ENCODE assay signal across 19 mouse cellular contexts in genomic region chr9:115287774-115288434, GRCm38 (mm10). TPM values are rescaled to one million over a fixed set of nuclear protein-coding genes. Genes with fewer than 3 reads are reported as not detected.
DNase-seq lines count a peak whose midpoint lies in the region; ATAC-seq lines count a peak whose summit lies in the region.
"Had no signal": no experiment of that assay in that cellular context is flagged by ENCODE, and none has a peak within 500 bp of the region (broad histone marks: within the 10 kb centered on the region; RNA-seq: fewer than 3 reads in every experiment).

No protein-coding gene starts in this region.

- no peak overlapping the region for H3K9ac ChIP-seq in liver, embryonic 16.5 days (ENCODE audit: low read depth, low read length)
- H3K9ac ChIP-seq: embryonic facial prominence, embryonic 15.5 days had no signal

- H3K4me1 ChIP-seq in liver, embryonic 16.5 days (ENCODE audit: control insufficient read depth, low read depth, low read length) = peaks cover 13% of the 10 kb centered on the region

- WGBS in liver, embryonic 16.5 days (ENCODE audit: insufficient replicate concordance) = 75% methylated on average over 6 of the region's 6 CpGs

- H3K27me3 ChIP-seq in liver, embryonic 16.5 days (ENCODE audit: control insufficient read depth, insufficient read depth, low read depth, low read length) = no peaks in the 10 kb centered on the region
- H3K27me3 ChIP-seq: embryonic facial prominence, embryonic 15.5 days had no signal

- H3K36me3 ChIP-seq in liver, embryonic 16.5 days (ENCODE audit: control insufficient read depth, insufficient read depth) = no peaks in the 10 kb centered on the region
- H3K36me3 ChIP-seq: embryonic facial prominence, embryonic 15.5 days had no signal

- peak; percentile 61 for DNase-seq in heart, adult 11 months
- no peak for DNase-seq in heart, postnatal 25 days (ENCODE audit: low spot score)
- DNase-seq in kidney, adult 9 months = peak; percentile 74
- DNase-seq in heart, postnatal 10 days = no peak
- no peak for DNase-seq in ovary, adult 18-20 months (ENCODE audit: low spot score)
- DNase-seq in thymus, postnatal 0 days (ENCODE audit: low spot score) = no peak
- DNase-seq: adrenal gland, adult 2 months; cerebellum, postnatal 10 days; embryo, embryonic 11 days; gastrocnemius, postnatal 36 days; heart, postnatal 4 days; left cerebral cortex, postnatal 4 days; midbrain, embryonic 14.5 days; retina, postnatal 1 day had no signal

- no peak overlapping the region for H3K27ac ChIP-seq in liver, embryonic 16.5 days (ENCODE audit: low read length)
- H3K27ac ChIP-seq: embryonic facial prominence, embryonic 15.5 days had no signal

- H3K4me2 ChIP-seq in liver, embryonic 16.5 days (ENCODE audit: low read depth, low read length) = no peak overlapping the region
- H3K4me2 ChIP-seq: embryonic facial prominence, embryonic 15.5 days; heart, embryonic 11.5 days had no signal

- ATAC-seq in erythroid progenitor cell, adult 5-6 weeks (replicated peaks; ENCODE audit: low FRiP score, poor library complexity, severe bottlenecking) = 0 out of 2 replicates have a peak, but pooled peaks have one; percentile 45
- peak; percentile 75 for ATAC-seq in liver, embryonic 16.5 days (ENCODE audit: low read depth)
- ATAC-seq: hindbrain, embryonic 16.5 days had no signal

- intact Hi-C loops in heart, postnatal 25 days (cut with DNase I) = loop anchor here (10.0 kb wide), 1 partner anchor 417 kb away; no protein-coding TSS in a partner anchor
- intact Hi-C loops in heart, postnatal 10 days (cut with DNase I) = no loop called here

- no peak overlapping the region for H3K4me3 ChIP-seq in liver, embryonic 16.5 days (ENCODE audit: low read depth, low read length)
- H3K4me3 ChIP-seq: embryonic facial prominence, embryonic 15.5 days had no signal

- no peaks in the 10 kb centered on the region for H3K9me3 ChIP-seq in liver, embryonic 16.5 days (replicated peaks; ENCODE audit: control insufficient read depth, low read length)
- H3K9me3 ChIP-seq: embryonic facial prominence, embryonic 15.5 days had no signal

RNA-seq across cellular contexts. Expression of gene Stt3b, which starts 22.3 kb away (rescaled TPM):
- 10 to 100 TPM; 56.0 to 58.2 TPM for total RNA-seq in heart, postnatal 25 days (2021)
- 52.6 and 60.8 TPM in 2 replicates for total RNA-seq in erythroid progenitor cell, adult 5-6 weeks (2015; ENCODE audit: low replicate concordance)
- 46.4 and 54.3 TPM in 2 replicates for total RNA-seq in erythroid progenitor cell, adult 5-6 weeks (2017; ENCODE audit: low replicate concordance)
- 58.5 and 62.9 TPM in 2 replicates for polyA plus RNA-seq in liver, embryonic 16.5 days (2015; fragmentation: Nextera tagmentation; extraction: Ambion mirVana)
- total RNA-seq in heart, postnatal 10 days (2021) = 10 to 100 TPM; 68.6 to 69.2 TPM
- polyA plus RNA-seq in thymus, postnatal 0 days (2015; fragmentation: Nextera tagmentation; extraction: Ambion mirVana) = 55.6 and 56.8 TPM in 2 replicates

Comparison
In these comparisons a context has a peak if more than half of its experiments do, and no peak if none do; other contexts are left out.
1. DNase-seq: peak in heart, adult 11 months (single experiment) and kidney, adult 9 months (single experiment); none in heart, postnatal 25 days (single experiment), heart, postnatal 10 days (0 of 2), ovary, adult 18-20 months (single experiment) and thymus, postnatal 0 days (single experiment).